Mouse (Mus musculus): ENCODE data around the gene 9230104L09Rik. TPM values are rescaled to one million over a fixed set of nuclear protein-coding genes. Genes with fewer than 3 reads are reported as not detected.

Gene 9230104L09Rik
- total and polyA plus RNA-seq, 3 experiments: not detected

DNA sequence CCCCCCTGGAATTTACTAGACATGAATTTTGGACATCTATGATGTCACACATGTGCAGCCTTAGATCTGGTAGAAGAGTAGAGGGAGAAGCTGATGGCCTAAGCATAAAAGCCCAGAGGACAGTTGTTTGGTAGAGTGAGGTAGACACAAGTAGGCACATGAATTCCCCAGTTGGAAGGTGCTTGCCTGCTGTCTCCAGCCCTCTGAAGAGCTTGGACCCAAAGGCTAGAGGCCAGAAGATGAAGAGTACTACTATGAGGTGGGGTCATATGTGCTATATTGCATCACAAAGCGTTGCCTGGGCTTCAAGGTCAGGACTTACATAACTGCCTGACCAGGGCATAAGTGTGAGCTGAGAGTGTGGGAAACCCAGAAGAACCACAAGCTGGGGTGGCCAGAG is 66.4 kb downstream of the 9230104L09Rik start, which contains the start of gene Cst8:
Cst8 (plus strand) TSS at position 301 of the 400 bp plus-strand sequence.
- ATAC-seq (ENCODE audit: extremely low read depth, insufficient number of reproducible peaks, low FRiP score, poor library complexity, severe bottlenecking): no peak
- Histone ChIP-seq H3K4me1 (ENCODE audit: insufficient read depth, low read depth, low read length) (no peaks in the 10 kb centered on the region), H3K27me3 (ENCODE audit: insufficient read depth, low read length) (no peaks in the 10 kb centered on the region), H3K9me3 (replicated peaks) (no peaks in the 10 kb centered on the region), H3K36me3 (replicated peaks) (no peaks in the 10 kb centered on the region), H3K4me3 (ENCODE audit: low read depth, low read length) (no peak within 1 kb of the TSS)
- TF ChIP-seq POLR2AphosphoS5 (IDR thresholded peaks at IDR 0.05; ENCODE audit: insufficient replicate concordance, low read depth, low read length) (no peak), GATA1 (IDR thresholded peaks at IDR 0.05; ENCODE audit: borderline replicate concordance, low read length) (no peak), TAL1 (conservative IDR thresholded peaks at IDR 0.05; ENCODE audit: low read depth, low read length) (no peak), GATA2 (IDR thresholded peaks at IDR 0.05; ENCODE audit: borderline replicate concordance, low read depth, low read length) (no peak), CTCF (IDR thresholded peaks at IDR 0.05; ENCODE audit: low read depth, low read length) (no peak)
- DNase-seq (ENCODE audit: low spot score): no peak

Other genes with a start within 250 kb of the 9230104L09Rik start
- gene Nxt1, start 192.4 kb downstream of the 9230104L09Rik start, total RNA-seq (2014; fragmentation: Nextera tagmentation): 22.5 and 43.9 TPM in 2 replicates
- 49.3 and 64.6 TPM in 2 replicates for gene Nxt1, start 192.4 kb downstream of the 9230104L09Rik start, total RNA-seq (2017)
- gene Nxt1, start 192.4 kb downstream of the 9230104L09Rik start, polyA plus RNA-seq (2012): 29.5 and 33.0 TPM in 2 replicates
- gene Gzf1, start 184.0 kb downstream of the 9230104L09Rik start, total RNA-seq (2014; fragmentation: Nextera tagmentation): 20.9 and 28.4 TPM in 2 replicates
- gene Gzf1, start 184.0 kb downstream of the 9230104L09Rik start, total RNA-seq (2017): 24.7 and 27.8 TPM in 2 replicates
- 12.0 and 18.8 TPM in 2 replicates for gene Gzf1, start 184.0 kb downstream of the 9230104L09Rik start, polyA plus RNA-seq (2012)
- not detected in 2 replicates for gene Napb, start 132.6 kb downstream of the 9230104L09Rik start, total RNA-seq (2014; fragmentation: Nextera tagmentation)
- 0.16 TPM in 1 of 2 replicates, not detected in the other for gene Napb, start 132.6 kb downstream of the 9230104L09Rik start, total RNA-seq (2017)
- gene Napb, start 132.6 kb downstream of the 9230104L09Rik start, polyA plus RNA-seq (2012): not detected in 2 replicates
- not detected in 2 replicates for gene Cstl1, start 114.7 kb downstream of the 9230104L09Rik start, total RNA-seq (2014; fragmentation: Nextera tagmentation)
- not detected in 2 replicates for gene Cstl1, start 114.7 kb downstream of the 9230104L09Rik start, total RNA-seq (2017)
- gene Cstl1, start 114.7 kb downstream of the 9230104L09Rik start, polyA plus RNA-seq (2012): not detected in 2 replicates
- gene Cst11, start 93.5 kb downstream of the 9230104L09Rik start, total RNA-seq (2014; fragmentation: Nextera tagmentation): not detected in 2 replicates
- not detected in 2 replicates for gene Cst11, start 93.5 kb downstream of the 9230104L09Rik start, total RNA-seq (2017)
- not detected in 2 replicates for gene Cst11, start 93.5 kb downstream of the 9230104L09Rik start, polyA plus RNA-seq (2012)
- not detected in 2 replicates for gene 8030411F24Rik, start 83.0 kb downstream of the 9230104L09Rik start, total RNA-seq (2014; fragmentation: Nextera tagmentation)
- 0.23 TPM in 1 of 2 replicates, not detected in the other for gene 8030411F24Rik, start 83.0 kb downstream of the 9230104L09Rik start, total RNA-seq (2017)
- not detected in 2 replicates for gene 8030411F24Rik, start 83.0 kb downstream of the 9230104L09Rik start, polyA plus RNA-seq (2012)
- gene Cst12, start 75.7 kb downstream of the 9230104L09Rik start, total RNA-seq (2014; fragmentation: Nextera tagmentation): not detected in 2 replicates
- not detected in 2 replicates for gene Cst12, start 75.7 kb downstream of the 9230104L09Rik start, total RNA-seq (2017)
- gene Cst12, start 75.7 kb downstream of the 9230104L09Rik start, polyA plus RNA-seq (2012): not detected in 2 replicates
- gene Cst8, start 66.3 kb downstream of the 9230104L09Rik start, total RNA-seq (2014; fragmentation: Nextera tagmentation): not detected in 2 replicates
- gene Cst8, start 66.3 kb downstream of the 9230104L09Rik start, total RNA-seq (2017): not detected in 2 replicates
- not detected in 2 replicates for gene Cst8, start 66.3 kb downstream of the 9230104L09Rik start, polyA plus RNA-seq (2012)
- not detected in 2 replicates for gene Cst13, start 45.0 kb downstream of the 9230104L09Rik start, total RNA-seq (2014; fragmentation: Nextera tagmentation)
- gene Cst13, start 45.0 kb downstream of the 9230104L09Rik start, total RNA-seq (2017): 0.27 TPM in 1 of 2 replicates, not detected in the other
- gene Cst13, start 45.0 kb downstream of the 9230104L09Rik start, polyA plus RNA-seq (2012): not detected in 2 replicates
- gene Cst9, start 29.9 kb downstream of the 9230104L09Rik start, total RNA-seq (2014; fragmentation: Nextera tagmentation): not detected in 2 replicates
- not detected in 2 replicates for gene Cst9, start 29.9 kb downstream of the 9230104L09Rik start, total RNA-seq (2017)
- gene Cst9, start 29.9 kb downstream of the 9230104L09Rik start, polyA plus RNA-seq (2012): not detected in 2 replicates
- 36.9 and 46.5 TPM in 2 replicates for gene Cst3, start 10.7 kb upstream of the 9230104L09Rik start, total RNA-seq (2014; fragmentation: Nextera tagmentation)
- gene Cst3, start 10.7 kb upstream of the 9230104L09Rik start, total RNA-seq (2017): 71.8 and 77.7 TPM in 2 replicates
- 82.2 and 105 TPM in 2 replicates for gene Cst3, start 10.7 kb upstream of the 9230104L09Rik start, polyA plus RNA-seq (2012)
- not detected in 2 replicates for gene Gm1330, start 138.2 kb upstream of the 9230104L09Rik start, total RNA-seq (2014; fragmentation: Nextera tagmentation)
- not detected in 2 replicates for gene Gm1330, start 138.2 kb upstream of the 9230104L09Rik start, total RNA-seq (2017)
- not detected in 2 replicates for gene Gm1330, start 138.2 kb upstream of the 9230104L09Rik start, polyA plus RNA-seq (2012)
- gene Gm10750, start 152.2 kb upstream of the 9230104L09Rik start, total RNA-seq (2014; fragmentation: Nextera tagmentation): not detected in 2 replicates
- 0.06 and 0.16 TPM in 2 replicates for gene Gm10750, start 152.2 kb upstream of the 9230104L09Rik start, total RNA-seq (2017)
- gene Gm10750, start 152.2 kb upstream of the 9230104L09Rik start, polyA plus RNA-seq (2012): not detected in 2 replicates